Mouse (Mus musculus) right cerebral cortex, adult 18-20 months (tissue): Measurements from ENCODE around the gene Gm9887.

ENCODE experiments used
- DNase-seq: peaks from one replicate; pipeline ENCODE4 v3.0.0; 2022; ENCODE audit warnings: mixed read lengths

Gene Gm9887

GRCm38 (mm10) chr12:69357300-69357646, 15.0 kb downstream of the Gm9887 start:
- no peak for DNase-seq

GRCm38 (mm10) chr12:69356546-69357299, 15.5 kb downstream of the Gm9887 start, which contains the start of gene Nemf:
TSS of gene Nemf (minus strand) at chr12:69357165.
- peak; percentile 91 for DNase-seq

GRCm38 (mm10) chr12:69351685-69352084, 20.6 kb downstream of the Gm9887 start:
- no peak for DNase-seq

- no peak for DNase-seq
Measured at GRCm38 (mm10) chr12:69349928-69350327, 22.3 kb downstream of the Gm9887 start.

- DNase-seq, result no peak
Measured at GRCm38 (mm10) chr12:69333547-69333946, 38.7 kb downstream of the Gm9887 start.

GRCm38 (mm10) chr12:69332147-69332546, 40.1 kb downstream of the Gm9887 start:
- no peak for DNase-seq

- DNase-seq, result no peak
Measured at GRCm38 (mm10) chr12:69331187-69331586, 41.1 kb downstream of the Gm9887 start.
